Mouse (Mus musculus) cortical plate, adult 2 months (tissue): ENCODE measurements around the gene Bicc1.
"Not testable (repeated sequence)": the region's sequence is repeated elsewhere in the genome, so short reads cannot be mapped to it uniquely, and the experiment has no call there.

Source experiments
- CTCF ChIP-seq: fragments of 200-500 bp; IDR thresholded peaks from 2 replicates; pipeline ENCODE4 v1.5.1; 2011; ENCODE audit warnings: mild to moderate bottlenecking, control low read depth, low read length; ENCODE audit not compliant: insufficient read depth; ENCODE audit errors: extremely low read depth
- POLR2A ChIP-seq: fragments of 200-500 bp; IDR thresholded peaks from 2 replicates; pipeline ENCODE4 v1.6.1; 2011; ENCODE audit warnings: mild to moderate bottlenecking, low read length, control low read depth; ENCODE audit not compliant: insufficient read depth; ENCODE audit errors: extremely low read depth

DNA sequence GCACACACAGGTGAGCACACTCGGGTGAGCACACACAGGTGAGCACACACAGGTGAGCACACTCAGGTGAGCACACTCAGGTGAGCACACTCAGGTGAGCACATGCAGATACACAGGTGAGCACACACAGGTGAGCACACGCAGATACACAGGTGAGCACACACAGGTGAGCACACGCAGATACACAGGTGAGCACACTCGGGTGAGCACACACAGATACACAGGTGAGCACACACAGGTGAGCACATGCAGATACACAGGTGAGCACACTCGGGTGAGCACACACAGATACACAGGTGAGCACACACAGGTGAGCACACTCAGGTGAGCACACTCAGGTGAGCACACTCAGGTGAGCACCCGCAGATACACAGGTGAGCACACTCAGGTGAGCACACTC is 199.1 kb downstream of the Bicc1 start:
- TF ChIP-seq POLR2A, CTCF: not testable (repeated sequence)
